Mouse (Mus musculus) activated CD4-positive, CD25-positive, alpha-beta regulatory T cell, adult 4 months (primary cell): ENCODE data around the gene Fmr1. TPM values are rescaled to one million over a fixed set of nuclear protein-coding genes. Genes with fewer than 3 reads are reported as not detected.
A peak's percentile ranks its signal among the peaks of the same experiment; 100 is the strongest.
"Not testable (repeated sequence)": the region's sequence is repeated elsewhere in the genome, so short reads cannot be mapped to it uniquely, and the experiment has no call there.

Experiments
- ATAC-seq: one replicate; pipeline ENCODE4 v1.8.0; 2017
- polyA plus RNA-seq, 2 experiments: library from polyadenylated mRNA; unstranded; fragments of 100-300 nt; shearing (Covaris generic); gene quantifications; one replicate each; pipeline ENCODE4 v1.2.1; 2017

Gene Fmr1
- polyA plus RNA-seq: 10 to 100 TPM; 20.3 to 22.5 TPM

DNA sequence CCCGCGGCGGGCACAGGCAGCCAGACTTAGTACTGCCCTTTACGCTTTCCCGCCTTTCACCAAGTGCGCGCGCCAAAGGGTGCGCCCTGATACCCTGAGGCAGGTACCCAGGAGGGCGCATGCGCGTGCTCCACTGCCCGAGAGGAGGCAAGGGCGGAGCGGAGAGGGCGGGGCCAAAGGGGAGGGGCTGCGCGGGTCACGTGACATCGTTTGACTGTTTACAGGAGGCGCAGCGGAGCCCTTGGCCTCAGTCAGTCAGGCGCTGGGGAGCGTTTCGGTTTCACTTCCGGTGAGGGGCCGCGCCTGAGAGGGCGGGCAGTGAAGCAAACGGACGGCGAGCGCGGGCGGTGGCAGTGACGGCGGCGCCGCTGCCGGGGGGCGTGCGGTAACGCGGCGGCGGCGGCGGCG, at the start of gene Fmr1:
TSS of gene Fmr1 (plus strand) at position 209 of the 408 bp plus-strand sequence.
- ATAC-seq: peak; percentile 87

DNA sequence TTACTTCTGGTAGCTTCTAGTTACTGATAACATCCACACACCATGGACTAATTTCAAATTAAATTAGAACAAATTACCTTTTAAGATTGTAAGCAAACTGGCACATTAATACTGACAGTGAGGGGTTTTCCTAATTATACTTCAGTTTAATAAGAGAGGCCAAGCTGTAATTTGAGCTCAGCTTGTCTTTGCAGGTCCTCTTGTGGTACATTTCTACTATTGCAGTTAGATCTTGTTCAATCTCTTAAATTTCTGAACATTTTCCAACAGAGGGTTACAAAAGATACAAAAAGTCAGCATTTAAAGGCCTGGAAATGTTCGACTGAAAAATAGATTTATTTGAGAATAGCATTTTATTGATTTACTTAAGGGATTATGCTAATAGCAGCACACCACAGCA, 36.7 kb upstream of the Fmr1 start:
- no peak for ATAC-seq

DNA sequence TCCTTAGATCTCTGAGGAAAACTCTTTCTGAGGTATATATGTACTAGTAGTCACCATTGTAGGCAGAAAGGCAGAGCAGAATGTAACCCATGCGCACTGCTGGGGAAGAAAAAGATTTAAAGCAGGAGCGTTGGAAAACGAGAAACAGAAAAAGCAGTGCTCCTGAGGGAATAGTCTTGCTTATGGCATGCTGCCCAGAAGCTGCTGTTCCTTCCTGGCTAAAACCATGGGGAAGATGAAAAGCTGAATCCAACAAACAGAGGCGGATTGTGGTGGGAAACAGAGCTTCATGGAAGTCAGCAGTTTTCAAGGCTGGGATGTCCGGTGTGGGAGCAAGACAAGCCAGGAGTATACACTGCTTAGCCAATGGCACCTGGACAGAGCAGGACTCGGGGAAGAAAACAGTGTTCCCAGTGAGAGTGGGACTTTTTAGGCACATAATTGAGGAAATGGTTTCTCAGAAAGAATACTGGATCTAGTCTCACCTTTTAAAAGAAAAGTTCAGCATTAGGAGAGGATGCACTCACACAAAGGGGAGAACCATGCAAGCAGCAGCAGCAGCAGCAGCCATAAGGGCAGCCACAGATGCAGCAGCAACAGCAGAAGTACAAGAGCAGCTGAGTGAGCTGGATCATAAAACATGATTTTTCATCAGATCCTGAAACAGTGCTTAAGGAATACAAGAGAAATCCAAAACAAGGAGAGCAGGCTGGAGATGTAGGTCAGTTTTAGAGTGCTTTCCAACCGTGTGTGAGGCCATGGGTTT, 33.0 kb upstream of the Fmr1 start:
- ATAC-seq: no peak

DNA sequence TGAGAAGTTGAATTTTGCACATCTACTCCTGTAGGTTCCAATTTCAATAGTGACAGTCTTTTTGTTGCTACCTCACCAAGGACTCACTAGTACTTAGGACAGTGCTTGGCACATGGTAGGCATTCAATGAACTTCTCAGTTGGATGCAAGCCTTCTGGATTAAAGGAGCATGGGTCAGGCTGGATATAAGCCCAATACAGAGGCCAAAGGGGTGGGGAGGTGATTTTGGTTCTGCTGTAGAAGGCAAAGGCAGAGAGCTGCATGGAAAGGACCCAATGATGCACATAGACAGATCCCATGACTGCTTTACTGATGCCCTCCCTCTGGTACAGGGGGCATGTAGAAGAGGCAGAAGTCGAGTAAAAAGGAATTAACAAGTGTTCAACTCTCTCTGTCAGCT, 833 bp upstream of the Fmr1 start:
- no peak for ATAC-seq

DNA sequence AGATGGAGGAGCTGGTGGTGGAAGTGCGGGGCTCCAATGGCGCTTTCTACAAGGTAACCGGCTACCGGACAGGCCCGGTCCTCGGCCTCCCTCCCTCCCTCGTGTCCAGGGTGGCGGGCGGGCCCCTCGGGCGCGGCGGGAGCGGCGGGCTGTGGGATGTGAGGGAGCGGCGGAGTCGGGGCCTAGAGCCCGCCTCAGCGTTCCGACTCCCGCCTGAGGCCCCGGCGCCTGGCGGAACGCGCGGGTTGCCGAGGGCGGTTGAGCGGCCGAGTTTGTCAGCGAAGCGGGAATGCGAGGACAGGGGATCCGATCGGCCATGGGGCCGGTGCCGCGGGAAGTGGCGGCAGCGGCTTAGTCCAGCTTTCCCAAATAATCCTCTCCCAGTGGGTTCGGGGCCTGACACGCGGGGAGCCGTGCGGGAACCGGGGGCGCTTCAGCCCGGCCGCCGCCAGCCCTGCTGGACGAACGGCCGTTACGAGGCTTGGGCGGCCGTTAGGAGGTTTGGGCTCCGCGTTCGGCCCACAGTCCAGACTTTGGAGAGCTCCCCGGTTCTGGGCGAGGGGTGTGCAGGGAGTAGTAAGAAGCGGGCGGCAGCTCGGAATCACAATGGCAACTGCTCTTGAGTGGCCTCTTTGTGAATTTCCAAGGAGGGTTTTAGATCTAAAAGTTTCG, 610 bp downstream of the Fmr1 start:
- ATAC-seq: peak; percentile 25

DNA sequence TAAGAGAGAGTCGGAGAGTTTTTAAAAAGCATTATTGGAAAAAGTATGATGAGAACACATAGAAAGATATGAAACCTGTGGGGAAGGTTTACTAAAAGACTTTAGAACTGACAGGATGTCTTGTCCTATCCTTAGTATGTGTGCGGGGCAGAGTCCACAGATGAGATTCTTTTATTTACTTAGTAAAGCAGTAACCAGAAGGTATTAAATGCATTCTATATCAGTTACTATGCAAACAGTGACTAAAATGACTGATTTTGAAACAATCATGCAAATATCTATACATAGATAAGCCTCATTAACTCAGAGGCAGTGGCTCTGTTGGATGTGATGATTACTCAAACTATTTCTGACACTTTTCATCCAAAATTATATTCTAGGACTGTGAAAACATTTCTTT, 6.4 kb downstream of the Fmr1 start:
- ATAC-seq: peak; percentile 48

DNA sequence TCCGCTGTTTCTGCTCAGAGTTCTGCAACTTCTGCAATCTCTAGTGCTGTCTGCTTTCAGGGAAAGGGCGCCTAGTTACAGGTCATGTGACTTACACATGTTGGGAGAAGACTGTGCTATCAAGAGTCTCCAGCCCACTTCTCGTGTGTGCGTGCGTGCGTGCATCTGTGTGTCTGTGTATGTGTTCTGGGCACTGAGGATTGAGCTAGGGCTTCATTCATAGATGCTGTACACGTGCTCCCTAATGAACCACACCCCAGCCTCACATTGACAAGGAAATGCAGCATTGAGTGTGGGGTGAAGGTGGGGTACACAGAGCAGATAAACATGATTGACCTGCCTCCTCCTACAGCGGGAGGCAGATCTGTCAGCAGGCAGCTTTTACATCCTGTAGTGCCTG, 13.6 kb downstream of the Fmr1 start:
- ATAC-seq: not testable (repeated sequence)

DNA sequence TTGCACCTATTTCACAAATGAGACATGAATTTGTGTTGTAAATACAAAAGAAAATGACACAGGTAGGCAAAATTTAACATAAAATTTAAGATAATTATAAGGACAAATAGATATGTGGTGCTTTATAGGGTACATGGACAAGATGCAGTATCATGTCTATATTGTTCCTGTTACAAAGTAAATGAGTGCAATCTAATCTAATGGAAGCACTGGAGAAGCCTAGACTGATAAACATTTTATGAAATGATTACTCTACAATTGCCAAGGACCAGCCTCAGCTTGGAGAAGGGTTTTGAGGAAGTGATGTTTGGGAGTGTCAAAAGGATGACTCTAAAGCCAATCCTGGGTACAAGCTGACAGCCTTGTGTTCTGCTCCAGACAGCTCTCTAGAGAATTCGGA, 58.6 kb downstream of the Fmr1 start:
- no peak for ATAC-seq

DNA sequence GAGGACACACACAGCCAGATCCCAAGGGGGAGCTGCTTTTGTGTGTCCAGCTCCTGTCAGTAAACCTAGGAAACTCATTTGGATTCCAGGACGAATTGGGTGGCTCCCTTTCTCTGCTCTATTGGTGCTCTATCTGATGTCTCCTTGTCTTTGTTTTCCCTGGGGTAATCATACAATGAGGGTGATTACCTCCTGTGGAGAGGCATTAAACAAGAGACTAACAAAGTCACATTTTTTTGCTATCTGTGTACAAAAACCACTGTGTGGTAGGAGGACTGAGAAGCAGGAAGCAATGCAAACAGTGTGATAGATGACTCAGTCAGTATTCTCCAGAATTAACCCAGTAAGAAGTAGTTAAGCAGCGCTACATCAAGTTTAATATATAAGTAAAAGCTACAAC, 61.7 kb downstream of the Fmr1 start:
- ATAC-seq: no peak

DNA sequence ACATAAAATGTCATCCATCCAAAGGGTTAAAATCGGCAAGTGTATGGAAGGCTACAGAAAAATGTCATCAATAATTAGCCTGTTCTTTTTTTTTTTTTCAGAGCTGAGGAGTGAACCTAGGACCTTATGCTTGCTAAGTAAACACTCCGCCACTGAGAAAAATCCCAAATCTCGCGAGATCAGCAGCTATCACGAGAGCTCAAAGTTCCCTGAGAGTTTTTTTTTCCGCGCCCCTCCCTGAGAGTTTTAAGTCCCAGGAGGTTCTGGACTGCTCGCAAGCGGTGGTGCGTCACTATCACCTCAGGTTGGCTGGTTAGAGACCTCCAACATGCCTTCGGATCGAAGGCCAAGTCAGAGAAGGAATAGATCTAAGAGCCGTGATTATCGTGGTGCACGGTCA, 83.3 kb downstream of the Fmr1 start, which contains the start of gene Fmr1nb:
TSS of gene Fmr1nb (plus strand) at position 234 of the 400 bp plus-strand sequence.
- ATAC-seq: no peak

Other genes with a start within 250 kb of the Fmr1 start
- gene Fmr1nb, start 83.3 kb downstream of the Fmr1 start, polyA plus RNA-seq: not detected
- 1 to 10 TPM; 3.4 to 3.6 TPM for gene Gm14698, start 142.6 kb downstream of the Fmr1 start, polyA plus RNA-seq
- not detected for gene Gm6812, start 214.5 kb downstream of the Fmr1 start, polyA plus RNA-seq